Mouse (Mus musculus) megakaryocyte, embryonic 14.5 days (primary cell): Measurements from ENCODE around the gene Morn1. TPM values are rescaled to one million over a fixed set of nuclear protein-coding genes. Genes with fewer than 3 reads are reported as not detected.

ENCODE experiments used
- H3K27me3 ChIP-seq: replicated peaks from 2 replicates; pipeline ENCODE3; 2012; ENCODE audit warnings: inconsistent platforms
- H3K36me3 ChIP-seq: replicated peaks from 2 replicates; pipeline ENCODE3; 2012; ENCODE audit warnings: low read length, inconsistent platforms, mixed read lengths
- H3K4me1 ChIP-seq: 2 replicates; pipeline ENCODE4 v1.6.1; 2012; ENCODE audit warnings: inconsistent platforms
- H3K4me3 ChIP-seq: replicated peaks from 2 replicates; pipeline ENCODE3; 2012; ENCODE audit warnings: moderate library complexity, mild to moderate bottlenecking, inconsistent platforms
- H3K9me3 ChIP-seq: 2 replicates; pipeline ENCODE4 v1.6.1; 2012; ENCODE audit warnings: inconsistent platforms
- FLI1 ChIP-seq: IDR thresholded peaks from 2 replicates; pipeline ENCODE4 v1.6.1; 2012; ENCODE audit warnings: low read length, inconsistent platforms, mixed read lengths
- GATA1 ChIP-seq: IDR thresholded peaks from 3 replicates; pipeline ENCODE4 v1.6.1; 2012; ENCODE audit warnings: mixed read lengths, low read length, inconsistent platforms, borderline replicate concordance
- polyA plus RNA-seq: library from polyadenylated mRNA; stranded (reverse); fragments of >175 nt; gene quantifications from 2 replicates; pipeline ENCODE4 v1.2.3, GENCODE M21; 2012; ENCODE audit warnings: low replicate concordance; ENCODE audit not compliant: insufficient read depth

The Morn1 gene
- polyA plus RNA-seq, 1 experiment: 4.3 TPM

GRCm38 (mm10) chr4:155113766-155114410 lies 27.5 kb downstream of the Morn1 start:
- peaks cover 24% of the 10 kb centered on the region for H3K27me3 ChIP-seq
- H3K4me1 ChIP-seq: peaks cover 47% of the 10 kb centered on the region
- no peak overlapping the region for H3K4me3 ChIP-seq
- H3K36me3 ChIP-seq: peaks cover 6% of the 10 kb centered on the region
- no peak for TF ChIP-seq GATA1
- no peak for TF ChIP-seq FLI1
- no peaks in the 10 kb centered on the region for H3K9me3 ChIP-seq

DNA sequence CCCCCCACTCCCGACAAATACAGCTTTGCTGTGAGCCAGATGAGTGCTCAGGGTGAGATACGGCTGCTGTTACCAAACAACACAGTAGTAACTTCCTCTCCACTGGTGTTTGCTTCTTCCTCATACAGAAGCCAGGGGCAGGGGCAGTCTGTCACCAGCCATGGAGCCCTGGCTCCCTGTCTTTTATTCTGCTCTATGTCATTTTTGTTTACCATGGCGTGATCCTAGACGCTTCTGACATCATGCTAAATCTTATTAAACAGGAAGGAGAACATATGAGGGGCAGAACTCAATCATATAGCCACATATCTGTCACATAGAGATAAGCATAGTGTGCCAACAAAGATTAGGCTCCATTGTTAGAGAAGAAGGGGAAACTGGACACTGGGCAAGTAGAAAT lies 30.2 kb downstream of the Morn1 start:
- TF ChIP-seq FLI1 (no peak), GATA1 (no peak)
- H3K4me3 ChIP-seq: no peak overlapping the region
- peaks cover 16% of the 10 kb centered on the region for H3K27me3 ChIP-seq
- H3K4me1 ChIP-seq: peaks cover 58% of the 10 kb centered on the region
- H3K36me3 ChIP-seq: peaks cover 2% of the 10 kb centered on the region
- H3K9me3 ChIP-seq: no peaks in the 10 kb centered on the region

DNA sequence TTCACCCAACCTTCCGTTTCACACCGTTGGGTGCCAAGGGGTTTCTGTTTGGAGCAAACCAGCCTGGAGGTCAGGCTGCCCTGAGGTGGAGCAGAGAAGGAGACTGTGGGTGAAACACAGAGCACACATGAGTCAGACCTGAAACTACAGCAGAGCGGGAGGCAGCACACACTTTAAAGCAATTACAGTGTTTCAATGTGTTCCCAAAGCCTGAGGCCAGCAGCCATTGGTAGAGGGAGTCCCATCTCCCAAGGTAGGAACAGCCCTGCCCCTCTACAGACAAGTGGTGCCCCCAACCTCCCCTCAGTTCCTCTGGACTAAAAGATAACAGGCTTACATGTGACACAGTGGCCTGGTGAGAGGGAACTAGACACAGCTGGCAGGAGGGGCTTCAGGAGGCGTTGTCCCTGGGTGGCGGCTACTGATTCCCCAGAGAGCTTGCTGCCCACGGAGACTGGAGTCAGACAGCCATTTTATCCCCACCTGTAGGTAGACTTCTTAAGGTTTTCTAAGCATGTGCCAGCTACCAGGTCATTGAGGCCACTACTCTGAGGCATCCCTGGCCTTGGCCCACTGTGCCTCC lies 31.1 kb downstream of the Morn1 start:
- peaks cover 66% of the 10 kb centered on the region for H3K4me1 ChIP-seq
- peaks cover 11% of the 10 kb centered on the region for H3K27me3 ChIP-seq
- TF ChIP-seq FLI1 (no peak), GATA1 (no peak)
- no peaks in the 10 kb centered on the region for H3K9me3 ChIP-seq
- peaks cover 7% of the 10 kb centered on the region for H3K36me3 ChIP-seq
- peak overlapping the region; percentile 35 for H3K4me3 ChIP-seq

DNA sequence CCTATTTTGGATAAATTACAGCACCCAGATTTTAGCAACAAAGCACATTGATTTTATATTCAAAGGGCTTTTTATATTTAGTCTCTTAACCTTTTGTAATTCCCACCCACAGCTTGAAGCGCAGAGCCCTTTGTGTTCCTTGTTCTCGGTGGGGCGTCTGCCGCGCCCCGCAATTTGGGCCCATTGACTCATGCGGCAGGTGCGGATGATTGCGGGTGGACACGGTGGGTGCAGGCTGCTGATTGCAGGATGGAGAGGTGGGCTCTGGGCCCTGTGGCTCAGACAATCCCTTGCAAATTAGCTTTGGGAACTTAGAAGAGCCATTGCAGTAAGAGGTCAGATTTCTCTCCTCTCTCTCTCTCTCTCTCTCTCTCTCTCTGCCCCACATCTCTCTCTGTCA lies 31.9 kb downstream of the Morn1 start:
- Histone ChIP-seq H3K27me3 (peaks cover 8% of the 10 kb centered on the region), H3K36me3 (peaks cover 10% of the 10 kb centered on the region), H3K4me1 (peaks cover 73% of the 10 kb centered on the region), H3K4me3 (no peak overlapping the region), H3K9me3 (0 out of 2 replicates have a peak, but pooled peaks cover under 1% of the 10 kb centered on the region)
- TF ChIP-seq GATA1: no peak
- no peak for TF ChIP-seq FLI1

GRCm38 (mm10) chr4:155120038-155120437 lies 33.7 kb downstream of the Morn1 start:
- H3K9me3 ChIP-seq: peaks cover 5% of the 10 kb centered on the region; the same call in 1 of the 2 replicates
- H3K4me1 ChIP-seq: peaks cover 82% of the 10 kb centered on the region
- peaks cover 3% of the 10 kb centered on the region for H3K27me3 ChIP-seq
- H3K36me3 ChIP-seq: peaks cover 18% of the 10 kb centered on the region
- no peak overlapping the region for H3K4me3 ChIP-seq
- TF ChIP-seq GATA1 (no peak), FLI1 (no peak)

- Histone ChIP-seq H3K4me1 (peaks cover 82% of the 10 kb centered on the region), H3K9me3 (peaks cover 5% of the 10 kb centered on the region; the same call in 1 of the 2 replicates), H3K4me3 (no peak overlapping the region), H3K36me3 (peaks cover 18% of the 10 kb centered on the region), H3K27me3 (no peaks in the 10 kb centered on the region)
- TF ChIP-seq FLI1 (no peak), GATA1 (no peak)
These were observed 34.2 kb downstream of the Morn1 start for GRCm38 (mm10) chr4:155120583-155120982.

DNA sequence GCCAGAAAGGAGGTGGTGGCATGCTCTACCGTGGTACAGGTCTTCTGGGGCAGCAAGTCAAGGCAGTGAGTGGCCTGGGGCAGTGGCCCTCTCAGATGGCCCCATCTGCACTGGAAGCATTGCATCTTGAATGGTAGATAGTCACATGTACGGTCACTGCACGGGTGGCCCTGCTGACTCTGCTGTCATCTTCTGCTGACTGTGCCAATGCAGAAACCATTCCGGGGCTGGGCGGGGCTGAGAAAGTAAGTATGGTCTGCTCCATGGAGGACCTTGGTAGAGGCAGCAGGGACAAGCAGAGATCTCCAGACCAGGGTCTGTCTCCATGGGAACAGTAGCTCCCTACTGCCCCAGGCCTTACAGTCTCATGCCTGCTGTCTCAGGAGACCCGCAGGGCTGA lies 34.8 kb downstream of the Morn1 start:
- Histone ChIP-seq H3K27me3 (no peaks in the 10 kb centered on the region), H3K9me3 (peaks cover 5% of the 10 kb centered on the region; the same call in 1 of the 2 replicates), H3K4me3 (peak overlapping the region; percentile 51), H3K36me3 (peaks cover 18% of the 10 kb centered on the region), H3K4me1 (peaks cover 82% of the 10 kb centered on the region)
- no peak for TF ChIP-seq GATA1
- TF ChIP-seq FLI1: no peak

GRCm38 (mm10) chr4:155121915-155122443 lies 35.6 kb downstream of the Morn1 start:
- Histone ChIP-seq H3K27me3 (no peaks in the 10 kb centered on the region), H3K9me3 (peaks cover 5% of the 10 kb centered on the region; the same call in 1 of the 2 replicates), H3K36me3 (peaks cover 18% of the 10 kb centered on the region), H3K4me3 (peak overlapping the region; percentile 53), H3K4me1 (peaks cover 82% of the 10 kb centered on the region)
- no peak for TF ChIP-seq GATA1

DNA sequence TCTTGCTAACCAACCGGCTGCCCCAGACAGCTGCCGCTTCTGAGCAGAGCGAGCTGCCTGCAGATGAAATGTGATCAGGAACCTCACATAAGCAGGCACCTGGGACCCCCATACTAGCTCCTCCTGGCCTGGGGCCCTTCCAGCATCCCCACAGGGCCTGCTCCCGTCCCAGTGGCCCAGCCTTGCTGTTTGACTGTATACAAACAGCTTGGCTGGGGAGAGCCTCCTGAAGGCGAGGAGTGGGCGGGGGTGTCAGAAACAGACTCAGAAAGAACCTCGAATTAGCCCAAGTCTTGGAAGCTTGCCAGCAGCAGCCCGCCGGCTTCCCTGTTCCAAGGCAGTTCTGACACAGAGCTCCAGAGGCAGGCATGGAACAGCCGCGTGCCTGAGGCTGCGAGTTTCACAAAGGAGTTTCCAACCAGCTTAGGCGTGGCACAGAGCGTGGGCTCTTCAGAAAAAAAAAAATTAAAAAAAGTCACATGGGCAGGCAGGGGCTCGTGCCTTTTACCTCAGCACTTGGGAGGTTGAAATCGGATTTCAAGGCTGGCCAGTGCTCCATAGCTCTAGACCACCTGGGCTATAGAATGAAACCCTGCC lies 36.2 kb downstream of the Morn1 start:
- Histone ChIP-seq H3K27me3 (no peaks in the 10 kb centered on the region), H3K9me3 (peaks cover 5% of the 10 kb centered on the region; the same call in 1 of the 2 replicates), H3K4me3 (no peak overlapping the region), H3K36me3 (peaks cover 18% of the 10 kb centered on the region), H3K4me1 (peaks cover 82% of the 10 kb centered on the region)
- no peak for TF ChIP-seq FLI1
- TF ChIP-seq GATA1: no peak

- Histone ChIP-seq H3K36me3 (peaks cover 22% of the 10 kb centered on the region), H3K9me3 (peaks cover 5% of the 10 kb centered on the region; the same call in 1 of the 2 replicates), H3K4me1 (peaks cover 85% of the 10 kb centered on the region), H3K4me3 (no peak overlapping the region), H3K27me3 (no peaks in the 10 kb centered on the region)
- no peak for TF ChIP-seq FLI1
- TF ChIP-seq GATA1: no peak
These were observed 37.6 kb downstream of the Morn1 start for GRCm38 (mm10) chr4:155123868-155124534.
